Mouse (Mus musculus) layer of hippocampus, postnatal 10 days (tissue): ENCODE results near the gene Entpd2. TPM values are rescaled to one million over a fixed set of nuclear protein-coding genes. Genes with fewer than 3 reads are reported as not detected.

Source experiments
- DNase-seq, 2 experiments: peaks; one replicate each; pipeline ENCODE4 v3.0.0; 2021; ENCODE audit warnings: low spot score in 2 of 2
- microRNA-seq, 2 experiments: library from miRNA; unstranded; fragments of <30 nt; microRNA quantifications; one replicate each; pipeline ENCODE4 v1.2.0; 2021
- total RNA-seq, 2 experiments: library from RNA; stranded (reverse); gene quantifications; 2 replicates each; pipeline ENCODE4 v1.2.3; 2021

Gene Entpd2
- total RNA-seq, 2 experiments from 2014 or later = 26.1 to 26.6 TPM

- peak; percentile 94 to 98 for DNase-seq
Observed at GRCm38 (mm10) chr2:25428442-25429236, 33.0 kb downstream of the Entpd2 start, which contains the start of gene Abca2. Abca2 (plus strand) TSS chr2:25428703.

- peak in 1 of 2 experiments; percentile 54 for DNase-seq
Observed at GRCm38 (mm10) chr2:25429435-25430180, 33.9 kb downstream of the Entpd2 start.

GRCm38 (mm10) chr2:25430395-25431233 is 34.9 kb downstream of the Entpd2 start:
- DNase-seq = no peak

- DNase-seq = no peak
Observed at GRCm38 (mm10) chr2:25431308-25431855, 35.7 kb downstream of the Entpd2 start.

GRCm38 (mm10) chr2:25432326-25433098 is 36.8 kb downstream of the Entpd2 start:
- no peak for DNase-seq

GRCm38 (mm10) chr2:25433101-25433500 is 37.4 kb downstream of the Entpd2 start:
- no peak for DNase-seq

GRCm38 (mm10) chr2:25434292-25434691 is 38.6 kb downstream of the Entpd2 start:
- DNase-seq = no peak

- DNase-seq = no peak
Observed at GRCm38 (mm10) chr2:25436286-25436820, 40.7 kb downstream of the Entpd2 start.

- DNase-seq = no peak
Observed at GRCm38 (mm10) chr2:25441067-25441466, 45.4 kb downstream of the Entpd2 start.

GRCm38 (mm10) chr2:25442682-25443081 is 47.0 kb downstream of the Entpd2 start:
- no peak for DNase-seq

Small RNA genes within 50 kb of the gene (microRNA-seq; reads per million reads assigned to microRNA genes)
- gene Mir3087 = 4.5 to 5.8 reads per million in 2 experiments

Other genes with a start within 250 kb of the Entpd2 start
- gene Nrarp, start 215.1 kb upstream of the Entpd2 start, total RNA-seq = 10 to 100 TPM; 43.0 to 50.3 TPM
- 1 to 10 TPM; 1.8 to 2.4 TPM for gene Tor4a, start 199.0 kb upstream of the Entpd2 start, total RNA-seq
- 10 to 100 TPM; 50.6 to 59.3 TPM for gene Nelfb, start 184.4 kb upstream of the Entpd2 start, total RNA-seq
- gene Stpg3, start 181.2 kb upstream of the Entpd2 start, total RNA-seq = not detected
- not detected for gene Fam166a, start 177.1 kb upstream of the Entpd2 start, total RNA-seq
- gene Tubb4b, start 171.2 kb upstream of the Entpd2 start, total RNA-seq = 100 to 1,000 TPM; 394 to 449 TPM
- not detected for gene Slc34a3, start 161.5 kb upstream of the Entpd2 start, total RNA-seq
- not detected for gene Rnf224, start 159.1 kb upstream of the Entpd2 start, total RNA-seq
- gene Rnf208, start 153.6 kb upstream of the Entpd2 start, total RNA-seq = 100 to 1,000 TPM; 212 to 216 TPM
- gene Cysrt1, start 153.4 kb upstream of the Entpd2 start, total RNA-seq = not detected
- 1 to 10 TPM in 1 of 2 experiments, under 1 TPM in 1; 0.45 to 4.0 TPM for gene AL732309.1, start 149.0 kb upstream of the Entpd2 start, total RNA-seq
- 10 to 100 TPM; 35.6 to 39.1 TPM for gene Tmem203, start 140.4 kb upstream of the Entpd2 start, total RNA-seq
- 10 to 100 TPM; 13.9 to 14.0 TPM for gene Tprn, start 133.3 kb upstream of the Entpd2 start, total RNA-seq
- gene Ssna1, start 123.4 kb upstream of the Entpd2 start, total RNA-seq = 10 to 100 TPM; 77.2 to 83.4 TPM
- gene Anapc2, start 123.4 kb upstream of the Entpd2 start, total RNA-seq = 10 to 100 TPM; 82.8 to 85.3 TPM
- gene Tmem210, start 107.7 kb upstream of the Entpd2 start, total RNA-seq = not detected
- not detected for gene Lrrc26, start 106.0 kb upstream of the Entpd2 start, total RNA-seq
- 100 to 1,000 TPM; 345 to 348 TPM for gene Grin1, start 76.7 kb upstream of the Entpd2 start, total RNA-seq
- gene Man1b1, start 63.5 kb upstream of the Entpd2 start, total RNA-seq = 10 to 100 TPM; 51.3 to 59.8 TPM
- 10 to 100 TPM; 21.2 to 28.0 TPM for gene Dpp7, start 39.5 kb upstream of the Entpd2 start, total RNA-seq
- 10 to 100 TPM; 11.2 to 11.5 TPM for gene Uap1l1, start 30.2 kb upstream of the Entpd2 start, total RNA-seq
- 10 to 100 TPM; 16.0 to 18.3 TPM for gene Sapcd2, start 23.6 kb upstream of the Entpd2 start, total RNA-seq
- gene Npdc1, start 3.5 kb downstream of the Entpd2 start, total RNA-seq = 100 to 1,000 TPM; 416 to 446 TPM
- under 1 TPM; 0.33 to 0.78 TPM for gene Fut7, start 27.4 kb downstream of the Entpd2 start, total RNA-seq
- 100 to 1,000 TPM; 107 to 118 TPM for gene Abca2, start 32.8 kb downstream of the Entpd2 start, total RNA-seq
- under 1 TPM in 1 of 2 experiments, not detected in 1; 0.60 TPM for gene Clic3, start 61.0 kb downstream of the Entpd2 start, total RNA-seq
- gene Paxx, start 65.2 kb downstream of the Entpd2 start, total RNA-seq = 10 to 100 TPM; 56.1 to 68.6 TPM
- 100 to 1,000 TPM; 257 to 743 TPM for gene Ptgds, start 74.2 kb downstream of the Entpd2 start, total RNA-seq
- gene Lcn12, start 98.0 kb downstream of the Entpd2 start, total RNA-seq = not detected
- 100 to 1,000 TPM; 132 to 140 TPM for gene Fbxw5, start 104.9 kb downstream of the Entpd2 start, total RNA-seq
- gene C8g, start 105.8 kb downstream of the Entpd2 start, total RNA-seq = 1 to 10 TPM; 1.5 to 1.9 TPM
- 10 to 100 TPM in 1 of 2 experiments, 1 to 10 TPM in 1; 9.0 to 10.5 TPM for gene Traf2, start 151.1 kb downstream of the Entpd2 start, total RNA-seq
- 100 to 1,000 TPM; 232 to 242 TPM for gene Edf1, start 162.0 kb downstream of the Entpd2 start, total RNA-seq
- gene Mamdc4, start 179.0 kb downstream of the Entpd2 start, total RNA-seq = 1 to 10 TPM; 1.0 to 5.4 TPM
- 10 to 100 TPM; 94.5 to 99.8 TPM for gene Phpt1, start 179.3 kb downstream of the Entpd2 start, total RNA-seq
- gene Ajm1, start 185.9 kb downstream of the Entpd2 start, total RNA-seq = 10 to 100 TPM; 82.7 to 84.8 TPM
- 10 to 100 TPM; 84.7 to 96.9 TPM for gene Rabl6, start 212.6 kb downstream of the Entpd2 start, total RNA-seq
- not detected for gene Ccdc183, start 221.8 kb downstream of the Entpd2 start, total RNA-seq
- 10 to 100 TPM; 19.9 to 21.1 TPM for gene Tmem141, start 226.1 kb downstream of the Entpd2 start, total RNA-seq
- gene Fcna, start 232.2 kb downstream of the Entpd2 start, total RNA-seq = 1 to 10 TPM; 1.1 to 1.4 TPM